Mouse (Mus musculus): ENCODE data around the gene Agap3. TPM values are rescaled to one million over a fixed set of nuclear protein-coding genes. Genes with fewer than 3 reads are reported as not detected.

The Agap3 gene
- polyA plus RNA-seq, 1 experiment from 2014 or later, result 32.4 TPM

DNA sequence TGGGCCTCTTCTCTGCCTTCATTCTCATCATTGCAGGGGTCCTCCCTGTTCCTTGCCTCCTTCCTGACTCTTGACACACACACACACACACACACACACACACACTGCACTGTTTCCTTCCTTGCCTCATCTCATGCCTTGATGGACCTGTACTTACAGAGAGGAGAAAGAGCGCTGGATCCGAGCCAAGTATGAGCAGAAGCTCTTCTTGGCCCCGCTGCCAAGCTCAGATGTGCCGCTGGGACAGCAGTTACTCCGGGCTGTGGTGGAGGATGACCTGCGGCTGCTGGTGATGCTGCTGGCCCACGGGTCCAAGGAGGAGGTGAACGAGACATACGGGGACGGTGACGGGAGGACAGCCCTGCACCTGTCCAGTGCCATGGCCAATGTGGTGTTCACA, 48.9 kb downstream of the Agap3 start:
- H3K36me3 ChIP-seq, result peaks cover 68% of the 10 kb centered on the region
- H3K27me3 ChIP-seq, result peaks cover 35% of the 10 kb centered on the region
- H3K9ac ChIP-seq, result no peak overlapping the region
- H3K4me2 ChIP-seq, result no peak overlapping the region
- ATAC-seq (ENCODE audit: insufficient number of reproducible peaks, low FRiP score, low TSS enrichment, low read depth), result no peak
- no peak overlapping the region for H3K4me3 ChIP-seq
- H3K9me3 ChIP-seq, result no peaks in the 10 kb centered on the region
- WGBS, result 86% methylated on average over 11 of the region's 11 CpGs
- peaks cover 8% of the 10 kb centered on the region for H3K4me1 ChIP-seq
- H3K27ac ChIP-seq, result no peak overlapping the region

DNA sequence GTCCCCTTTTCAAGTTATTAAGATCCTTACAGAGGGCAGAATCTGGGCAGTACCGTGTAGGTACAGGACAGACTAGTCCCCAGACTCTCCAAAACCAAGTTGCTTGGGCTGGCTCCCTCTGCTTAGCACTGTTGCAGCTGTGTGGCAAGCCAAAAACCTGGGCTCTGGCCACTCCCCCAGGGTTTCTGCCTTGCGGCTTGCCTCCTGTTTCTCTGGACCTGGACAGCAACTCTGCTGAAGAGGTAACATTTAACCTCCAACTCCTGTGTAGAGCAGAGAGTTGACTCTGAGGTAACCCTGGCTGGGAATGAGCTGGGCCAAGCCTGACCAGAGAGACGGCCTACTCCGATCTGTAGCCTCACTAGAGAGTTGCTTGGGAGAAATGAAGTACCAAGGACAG, 50.8 kb downstream of the Agap3 start:
- ATAC-seq (ENCODE audit: insufficient number of reproducible peaks, low FRiP score, low TSS enrichment, low read depth), result no peak
- Histone ChIP-seq H3K27ac (no peak overlapping the region), H3K4me1 (peaks cover 8% of the 10 kb centered on the region), H3K4me3 (no peak overlapping the region), H3K27me3 (peaks cover 38% of the 10 kb centered on the region), H3K4me2 (no peak overlapping the region), H3K36me3 (peaks cover 49% of the 10 kb centered on the region), H3K9ac (no peak overlapping the region), H3K9me3 (no peaks in the 10 kb centered on the region)
- WGBS, result 64% methylated on average over 4 of the region's 4 CpGs

DNA sequence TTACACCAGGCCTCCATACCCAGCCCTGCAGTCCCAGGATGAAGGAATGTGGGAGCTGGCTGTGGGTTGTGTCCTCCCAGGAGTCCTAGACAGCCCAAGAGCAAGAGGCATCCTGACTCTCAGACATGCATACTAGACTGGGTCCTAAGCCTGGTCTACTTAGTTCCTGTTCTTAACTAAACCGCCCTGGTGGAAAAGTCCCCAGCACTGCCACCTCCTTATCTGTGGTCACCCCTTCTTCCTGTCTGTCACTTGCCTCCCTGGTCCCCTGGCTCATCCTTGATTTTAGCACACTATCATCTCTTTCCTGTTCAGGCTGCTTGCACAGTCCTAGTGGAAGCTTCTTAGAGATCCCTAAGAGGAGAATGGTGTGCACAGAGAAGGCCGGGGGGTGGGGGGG, 53.5 kb downstream of the Agap3 start:
- Histone ChIP-seq H3K4me2 (no peak overlapping the region), H3K4me1 (peaks cover 8% of the 10 kb centered on the region), H3K9ac (no peak overlapping the region), H3K4me3 (no peak overlapping the region), H3K9me3 (no peaks in the 10 kb centered on the region), H3K27me3 (peaks cover 38% of the 10 kb centered on the region), H3K27ac (no peak overlapping the region), H3K36me3 (peaks cover 22% of the 10 kb centered on the region)
- WGBS, result 53% methylated on average over 2 of the region's 2 CpGs
- no peak for ATAC-seq (ENCODE audit: insufficient number of reproducible peaks, low FRiP score, low TSS enrichment, low read depth)

DNA sequence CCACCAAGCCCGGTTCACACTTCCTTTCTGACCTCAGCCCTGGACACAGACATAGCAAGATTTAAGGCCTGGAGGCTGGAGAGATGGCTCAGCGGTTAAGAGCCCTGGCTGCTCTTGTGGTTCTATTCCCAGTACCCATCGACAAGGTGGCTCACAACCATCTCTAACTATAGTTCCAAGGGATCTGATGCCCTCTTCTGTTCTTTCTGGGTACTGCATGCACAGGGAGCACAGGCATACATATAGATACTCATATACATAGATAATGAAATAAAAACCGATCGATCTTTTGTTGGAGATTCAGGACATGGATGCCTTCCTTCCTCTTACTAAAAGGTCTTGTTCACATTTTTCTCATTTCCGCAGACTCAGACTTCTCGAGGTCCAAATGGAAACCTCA, 56.4 kb downstream of the Agap3 start:
- Histone ChIP-seq H3K36me3 (no peaks in the 10 kb centered on the region), H3K9me3 (no peaks in the 10 kb centered on the region), H3K27me3 (peaks cover 33% of the 10 kb centered on the region), H3K4me1 (peaks cover 8% of the 10 kb centered on the region), H3K9ac (no peak overlapping the region), H3K27ac (no peak overlapping the region), H3K4me2 (no peak overlapping the region), H3K4me3 (no peak overlapping the region)
- WGBS, result 91% methylated on average over 7 of the region's 7 CpGs
- ATAC-seq (ENCODE audit: insufficient number of reproducible peaks, low FRiP score, low TSS enrichment, low read depth), result no peak

DNA sequence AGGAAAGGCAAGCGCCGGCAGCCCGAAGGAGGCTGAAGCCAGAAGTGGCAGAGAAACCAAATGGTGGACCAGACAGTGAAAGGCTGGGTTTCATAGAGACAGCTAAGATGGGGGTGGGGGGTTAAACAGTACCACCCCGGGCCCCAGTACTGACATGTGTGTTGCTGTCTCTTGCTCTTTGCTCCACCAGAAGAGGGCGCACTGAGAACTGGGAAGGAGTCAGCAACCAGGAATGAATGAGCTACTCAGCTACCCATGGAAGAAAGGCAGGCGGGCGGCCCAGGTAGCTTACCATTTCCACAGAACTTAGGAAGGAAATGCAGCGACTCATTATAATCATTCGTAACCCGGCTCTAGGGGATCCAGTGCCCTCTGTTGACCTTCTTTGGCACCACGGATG, 58.7 kb downstream of the Agap3 start:
- H3K4me2 ChIP-seq, result no peak overlapping the region

DNA sequence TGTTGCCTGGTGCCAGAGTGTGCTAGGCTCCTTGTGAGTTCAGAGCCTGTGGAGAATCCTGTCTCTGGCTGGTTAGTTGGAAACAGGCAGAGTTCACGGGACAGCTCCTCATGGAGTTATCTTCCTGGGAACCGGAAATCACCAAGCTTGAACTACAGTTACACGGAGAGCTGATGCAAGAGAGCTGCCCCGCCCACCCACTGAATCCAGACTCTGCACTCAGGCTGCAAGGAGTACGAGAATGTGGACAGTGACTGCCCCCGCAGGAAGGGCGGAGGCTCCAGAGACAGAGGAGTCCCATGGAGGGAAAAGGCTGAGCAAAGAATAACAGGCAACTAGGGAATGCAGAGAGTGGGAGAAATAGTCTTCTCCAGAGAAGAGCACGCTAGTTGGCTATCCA, 60.3 kb downstream of the Agap3 start:
- Histone ChIP-seq H3K4me3 (no peak overlapping the region), H3K4me1 (no peaks in the 10 kb centered on the region), H3K27me3 (peaks cover 16% of the 10 kb centered on the region; the same call in 1 of the 2 replicates), H3K4me2 (no peak overlapping the region), H3K9me3 (no peaks in the 10 kb centered on the region), H3K9ac (no peak overlapping the region), H3K36me3 (no peaks in the 10 kb centered on the region), H3K27ac (no peak overlapping the region)
- 50% methylated on average over 8 of the region's 8 CpGs for WGBS
- ATAC-seq (ENCODE audit: insufficient number of reproducible peaks, low FRiP score, low TSS enrichment, low read depth), result no peak

More for the DNA sequence above, 58.7 kb downstream of the Agap3 start:
- no peak overlapping the region for H3K9ac ChIP-seq
- H3K27me3 ChIP-seq, result peaks cover 16% of the 10 kb centered on the region
- H3K4me3 ChIP-seq, result no peak overlapping the region
- H3K27ac ChIP-seq, result no peak overlapping the region
- no peaks in the 10 kb centered on the region for H3K9me3 ChIP-seq
- ATAC-seq (ENCODE audit: insufficient number of reproducible peaks, low FRiP score, low TSS enrichment, low read depth), result no peak
- H3K36me3 ChIP-seq, result no peaks in the 10 kb centered on the region
- no peaks in the 10 kb centered on the region for H3K4me1 ChIP-seq
- WGBS, result 42% methylated on average over 11 of the region's 11 CpGs

DNA sequence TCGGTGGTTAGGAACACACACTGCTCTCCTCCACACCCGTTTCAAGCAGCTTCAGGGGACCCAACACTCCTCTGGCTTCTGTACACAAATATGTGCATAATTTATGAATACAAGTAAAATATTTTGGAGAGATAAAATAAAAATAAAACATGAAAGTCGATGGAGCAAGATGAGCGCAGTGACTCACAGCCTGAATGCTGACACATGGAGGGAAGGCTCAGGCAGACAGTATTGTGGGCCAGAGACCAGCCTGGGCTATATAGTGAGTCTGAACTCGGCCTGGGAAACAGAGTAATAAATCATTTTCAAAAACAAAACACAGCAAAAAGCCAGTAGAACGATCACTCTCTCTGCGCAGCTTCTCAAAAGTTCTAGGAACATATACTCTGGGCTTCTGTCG, 69.4 kb downstream of the Agap3 start:
- Histone ChIP-seq H3K9me3 (no peaks in the 10 kb centered on the region), H3K36me3 (no peaks in the 10 kb centered on the region), H3K4me1 (peaks cover 8% of the 10 kb centered on the region), H3K9ac (no peak overlapping the region), H3K27me3 (peaks cover 81% of the 10 kb centered on the region), H3K27ac (no peak overlapping the region), H3K4me3 (no peak overlapping the region), H3K4me2 (no peak overlapping the region)
- 55% methylated on average over 8 of the region's 8 CpGs for WGBS
- no peak for ATAC-seq (ENCODE audit: insufficient number of reproducible peaks, low FRiP score, low TSS enrichment, low read depth)

DNA sequence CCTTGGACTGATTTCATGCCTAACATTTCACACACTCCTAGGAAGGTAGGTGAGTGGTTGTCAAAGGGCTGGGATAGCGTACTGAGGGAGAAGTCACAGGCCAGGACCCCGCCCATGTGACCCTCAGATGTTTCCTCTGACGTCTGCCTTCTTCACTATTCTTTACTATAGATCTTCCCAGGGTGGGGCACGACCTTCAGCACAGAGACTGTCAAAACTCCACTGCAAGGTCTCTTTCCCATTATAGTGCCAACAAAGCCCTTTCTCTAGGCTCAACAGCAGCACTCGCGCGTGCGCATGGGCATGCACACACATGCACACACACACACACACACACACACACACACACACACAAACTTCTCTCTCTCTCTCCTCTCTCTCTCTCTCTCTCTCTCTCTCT, 71.8 kb downstream of the Agap3 start:
- Histone ChIP-seq H3K36me3 (no peaks in the 10 kb centered on the region), H3K9me3 (no peaks in the 10 kb centered on the region), H3K4me2 (no peak overlapping the region), H3K27me3 (peaks cover 89% of the 10 kb centered on the region), H3K4me3 (no peak overlapping the region), H3K9ac (no peak overlapping the region), H3K27ac (no peak overlapping the region), H3K4me1 (peaks cover 17% of the 10 kb centered on the region)
- WGBS, result 43% methylated on average over 8 of the region's 8 CpGs
- ATAC-seq (ENCODE audit: insufficient number of reproducible peaks, low FRiP score, low TSS enrichment, low read depth), result no peak

DNA sequence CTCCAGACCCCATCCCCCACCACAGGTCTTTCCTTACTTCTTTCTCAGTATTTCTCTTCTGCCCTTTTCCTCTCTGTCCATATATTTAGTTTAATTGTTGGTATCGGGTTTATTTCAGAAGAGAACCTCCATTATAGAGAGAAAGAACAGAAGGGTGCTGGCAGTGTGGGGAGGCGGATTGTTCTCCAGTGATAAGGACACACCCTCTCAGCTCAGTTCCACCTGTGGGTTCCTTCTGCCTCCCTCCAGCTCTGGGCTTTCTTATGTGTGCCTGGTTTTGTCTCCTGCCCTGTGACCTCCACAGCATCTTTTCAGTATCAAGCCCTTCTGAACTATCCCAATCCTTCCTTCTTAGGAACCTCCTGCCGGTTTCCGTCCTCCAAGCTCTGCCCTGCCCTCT, 72.5 kb downstream of the Agap3 start:
- H3K4me1 ChIP-seq, result peaks cover 17% of the 10 kb centered on the region
- no peaks in the 10 kb centered on the region for H3K36me3 ChIP-seq
- WGBS, result 19% methylated on average over 4 of the region's 4 CpGs
- H3K9me3 ChIP-seq, result no peaks in the 10 kb centered on the region
- no peak overlapping the region for H3K9ac ChIP-seq
- H3K4me2 ChIP-seq, result no peak overlapping the region
- H3K4me3 ChIP-seq, result no peak overlapping the region
- no peak overlapping the region for H3K27ac ChIP-seq
- no peak for ATAC-seq (ENCODE audit: insufficient number of reproducible peaks, low FRiP score, low TSS enrichment, low read depth)
- H3K27me3 ChIP-seq, result peaks cover 91% of the 10 kb centered on the region

DNA sequence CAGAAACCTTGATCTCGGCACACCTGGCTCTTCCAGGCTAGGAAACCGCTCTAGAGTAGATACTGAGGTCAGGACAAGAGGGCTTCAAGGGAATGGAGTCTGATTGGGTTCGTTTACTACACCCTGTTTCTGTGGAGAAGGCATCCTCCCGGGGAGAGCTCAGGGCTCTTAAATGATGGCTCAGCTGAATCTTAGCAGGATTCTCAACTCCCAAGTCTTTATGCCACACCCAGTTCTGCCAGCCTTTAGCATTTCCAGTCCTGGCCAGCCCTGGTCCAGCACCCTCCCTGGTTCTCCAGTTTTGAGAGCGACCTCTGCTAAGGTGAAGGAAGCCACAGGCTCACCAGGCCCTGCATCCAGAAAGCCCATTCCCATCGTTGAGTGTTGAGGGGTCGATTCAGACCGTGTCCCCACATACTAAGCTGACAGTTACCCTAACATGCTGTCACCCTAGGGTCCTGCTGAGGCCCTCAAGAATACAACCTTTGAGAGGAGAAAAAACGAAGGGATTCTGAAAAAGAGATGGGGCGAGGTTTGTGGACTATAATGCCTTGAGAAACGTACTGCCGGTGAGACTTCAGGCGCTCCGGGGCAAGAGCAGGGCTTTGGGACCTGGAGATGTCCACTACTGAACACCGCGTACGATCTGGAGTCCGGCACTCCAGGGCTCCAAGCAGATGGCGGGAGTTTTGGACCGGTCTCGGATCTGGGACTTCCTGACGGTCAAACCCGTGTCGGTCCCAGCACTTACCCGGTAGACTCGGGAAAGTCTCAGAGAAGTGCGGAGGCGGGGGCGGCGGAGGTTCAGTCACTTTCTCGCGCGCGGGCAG, 73.6 kb downstream of the Agap3 start:
- Histone ChIP-seq H3K36me3 (no peaks in the 10 kb centered on the region), H3K4me3 (peak overlapping the region; percentile 41), H3K9me3 (no peaks in the 10 kb centered on the region), H3K4me1 (peaks cover 17% of the 10 kb centered on the region), H3K27me3 (peaks cover 91% of the 10 kb centered on the region), H3K4me2 (peak overlapping the region; percentile 81), H3K9ac (no peak overlapping the region), H3K27ac (no peak overlapping the region)
- no peak for ATAC-seq (ENCODE audit: insufficient number of reproducible peaks, low FRiP score, low TSS enrichment, low read depth)
- 4% methylated on average over 34 of the region's 34 CpGs for WGBS

DNA sequence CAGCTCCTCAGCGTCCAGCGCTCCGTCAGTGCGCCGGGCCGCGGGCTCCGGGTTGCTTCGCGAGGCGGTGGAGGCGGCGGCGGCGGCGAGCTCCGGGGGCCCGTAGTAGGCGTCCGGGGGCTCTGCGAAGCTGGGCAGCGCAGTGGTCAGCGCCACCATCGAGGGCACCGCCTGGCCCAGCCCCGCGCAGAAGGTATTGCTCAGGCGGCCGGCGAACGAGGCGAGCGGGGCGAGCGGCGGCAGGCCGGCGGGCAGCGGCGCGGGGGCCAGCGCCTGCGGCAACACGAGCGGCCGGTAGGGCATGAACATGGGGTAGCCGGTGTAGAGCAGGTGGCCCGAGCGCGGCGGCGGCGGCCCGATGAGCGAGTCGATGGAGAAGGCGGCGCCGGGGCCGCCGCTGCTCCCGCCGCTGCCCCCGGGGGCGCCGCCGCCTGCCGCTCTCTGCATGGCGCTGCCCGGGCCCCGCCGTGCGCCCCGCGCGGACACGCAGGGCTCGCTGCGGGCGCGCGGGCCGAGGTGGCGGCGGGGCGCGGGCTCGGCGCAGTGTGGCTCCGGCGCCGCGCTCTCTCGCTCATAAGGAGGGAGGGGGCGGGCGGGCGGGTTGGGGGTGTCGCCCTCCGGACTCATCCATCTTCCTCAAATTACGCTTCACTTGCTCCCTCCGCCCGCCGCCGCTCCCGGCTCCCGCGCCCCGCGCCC, 74.4 kb downstream of the Agap3 start:
- ATAC-seq (ENCODE audit: insufficient number of reproducible peaks, low FRiP score, low TSS enrichment, low read depth), result no peak
- Histone ChIP-seq H3K9ac (no peak overlapping the region; the same call in 1 of the 2 replicates), H3K4me1 (peaks cover 17% of the 10 kb centered on the region), H3K4me3 (peak overlapping the region; percentile 41), H3K4me2 (peak overlapping the region; percentile 81), H3K27ac (no peak overlapping the region), H3K9me3 (no peaks in the 10 kb centered on the region), H3K36me3 (no peaks in the 10 kb centered on the region), H3K27me3 (peaks cover 97% of the 10 kb centered on the region)
- WGBS, result under 1% methylated on average over 62 of the region's 109 CpGs

DNA sequence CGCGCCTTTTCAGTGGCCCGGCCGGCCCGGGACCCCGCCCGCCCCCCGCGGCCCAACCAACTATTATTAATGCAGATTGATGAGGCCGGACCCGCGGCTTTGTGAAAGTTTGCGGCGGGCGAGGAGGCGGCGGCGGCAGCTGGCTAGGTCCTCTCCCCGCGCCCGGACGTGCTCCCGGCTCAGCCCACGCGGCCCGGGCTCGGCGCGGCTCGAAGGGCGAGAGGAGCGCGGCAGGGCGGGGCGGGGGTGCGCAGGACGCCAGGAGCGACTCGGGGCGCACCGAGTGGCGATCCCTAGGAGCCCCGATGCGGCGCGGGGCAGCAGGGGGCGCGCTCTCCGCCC, 74.9 kb downstream of the Agap3 start, which contains the start of gene Gbx1:
Gbx1 (minus strand) TSS at position 314 of the 342 bp plus-strand sequence.
- no peak within 1 kb of the TSS for H3K27ac ChIP-seq
- no peaks in the 10 kb centered on the region for H3K36me3 ChIP-seq
- WGBS, result 1% methylated on average over 34 of the region's 49 CpGs
- no peak for ATAC-seq (ENCODE audit: insufficient number of reproducible peaks, low FRiP score, low TSS enrichment, low read depth)
- H3K4me2 ChIP-seq, result peak within 1 kb of the TSS; percentile 81
- peaks cover 17% of the 10 kb centered on the region for H3K4me1 ChIP-seq
- peak within 1 kb of the TSS; percentile 41 for H3K4me3 ChIP-seq
- H3K27me3 ChIP-seq, result peaks cover 97% of the 10 kb centered on the region
- no peaks in the 10 kb centered on the region for H3K9me3 ChIP-seq
- no peak within 1 kb of the TSS; the same call in 1 of the 2 replicates for H3K9ac ChIP-seq
